Mouse (Mus musculus): ENCODE data around the gene Arrdc3. TPM values are rescaled to one million over a fixed set of nuclear protein-coding genes. Genes with fewer than 3 reads are reported as not detected.
A peak's percentile ranks its signal among the peaks of the same experiment; 100 is the strongest.

Gene Arrdc3
- polyA plus RNA-seq, 1 experiment: 9.2 TPM

- TF ChIP-seq MYOD1 (IDR thresholded peaks at IDR 0.05; ENCODE audit: control insufficient read depth in 1 of 3, insufficient read length in 2 of 3, low read depth in 2 of 3) (peak in 1 of 3 experiments; percentile 41), MAX (IDR thresholded peaks at IDR 0.05; ENCODE audit: low read depth) (no peak), REST (IDR thresholded peaks at IDR 0.05; ENCODE audit: insufficient read depth, insufficient read length) (no peak), MYOG (IDR thresholded peaks at IDR 0.05; ENCODE audit: control insufficient read depth in 1 of 3, insufficient read depth in 1 of 3, insufficient read length in 2 of 3, low read depth in 2 of 3) (peak in 2 of 3 experiments; percentile 34 to 35), POLR2AphosphoS2 (IDR thresholded peaks at IDR 0.05; ENCODE audit: insufficient read length, low read depth) (no peak), CEBPB (IDR thresholded peaks at IDR 0.05; ENCODE audit: insufficient read depth, poor library complexity, severe bottlenecking) (0 out of 2 replicates have a peak, but pooled peaks have one; percentile 1), TCF3 (IDR thresholded peaks at IDR 0.05; ENCODE audit: insufficient read length, low read depth) (no peak), USF1 (IDR thresholded peaks at IDR 0.05; ENCODE audit: low read depth) (no peak), SRF (IDR thresholded peaks at IDR 0.05; ENCODE audit: control insufficient read depth, insufficient read length, low read depth) (no peak), TCF12 (IDR thresholded peaks at IDR 0.05; ENCODE audit: insufficient read depth, poor library complexity, severe bottlenecking) (peak; percentile 13), E2F4 (IDR thresholded peaks at IDR 0.05; ENCODE audit: insufficient read depth) (no peak), POLR2A (IDR thresholded peaks at IDR 0.05; ENCODE audit: insufficient read length, low read depth) (no peak)
- peaks cover 4% of the 10 kb centered on the region for H3K36me3 ChIP-seq (ENCODE audit: control insufficient read depth, insufficient read depth)
- H3K79me2 ChIP-seq (ENCODE audit: control insufficient read depth, insufficient read depth): no peaks in the 10 kb centered on the region
- H3K4me2 ChIP-seq (ENCODE audit: low read depth): peak overlapping the region; percentile 67
- H3ac ChIP-seq (ENCODE audit: control insufficient read depth, insufficient read length): no peak overlapping the region
- no peaks in the 10 kb centered on the region for H3K27me3 ChIP-seq (ENCODE audit: control insufficient read depth, insufficient read depth, insufficient read length)
- no peak overlapping the region for H3K4me3 ChIP-seq
These were observed 57.9 kb downstream of the Arrdc3 start for GRCm38 (mm10) chr13:80940860-80941630.

- no peaks in the 10 kb centered on the region for H3K79me2 ChIP-seq (ENCODE audit: control insufficient read depth, insufficient read depth)
- peaks cover 4% of the 10 kb centered on the region for H3K36me3 ChIP-seq (ENCODE audit: control insufficient read depth, insufficient read depth)
- H3K4me2 ChIP-seq (ENCODE audit: low read depth): no peak overlapping the region
- no peak overlapping the region for H3ac ChIP-seq (ENCODE audit: control insufficient read depth, insufficient read length)
- TF ChIP-seq E2F4 (IDR thresholded peaks at IDR 0.05; ENCODE audit: insufficient read depth) (no peak), MYOG (IDR thresholded peaks at IDR 0.05; ENCODE audit: control insufficient read depth in 1 of 3, insufficient read depth in 1 of 3, insufficient read length in 2 of 3, low read depth in 2 of 3) (no peak), USF1 (IDR thresholded peaks at IDR 0.05; ENCODE audit: low read depth) (no peak), TCF12 (IDR thresholded peaks at IDR 0.05; ENCODE audit: insufficient read depth, poor library complexity, severe bottlenecking) (no peak), TCF3 (IDR thresholded peaks at IDR 0.05; ENCODE audit: insufficient read length, low read depth) (no peak), SRF (IDR thresholded peaks at IDR 0.05; ENCODE audit: control insufficient read depth, insufficient read length, low read depth) (no peak), CEBPB (IDR thresholded peaks at IDR 0.05; ENCODE audit: insufficient read depth, poor library complexity, severe bottlenecking) (no peak), MAX (IDR thresholded peaks at IDR 0.05; ENCODE audit: low read depth) (no peak), MYOD1 (IDR thresholded peaks at IDR 0.05; ENCODE audit: control insufficient read depth in 1 of 3, insufficient read length in 2 of 3, low read depth in 2 of 3) (no peak), POLR2AphosphoS2 (IDR thresholded peaks at IDR 0.05; ENCODE audit: insufficient read length, low read depth) (no peak), POLR2A (IDR thresholded peaks at IDR 0.05; ENCODE audit: insufficient read length, low read depth) (no peak), REST (IDR thresholded peaks at IDR 0.05; ENCODE audit: insufficient read depth, insufficient read length) (no peak)
- no peak overlapping the region for H3K4me3 ChIP-seq
- H3K27me3 ChIP-seq (ENCODE audit: control insufficient read depth, insufficient read depth, insufficient read length): no peaks in the 10 kb centered on the region
These were observed 61.3 kb downstream of the Arrdc3 start for GRCm38 (mm10) chr13:80944532-80944931.

Data from myocyte (in vitro differentiated cells).